Mouse (Mus musculus) frontal cortex, adult 2 months (tissue): ENCODE results near the gene Pacs1. TPM values are rescaled to one million over a fixed set of nuclear protein-coding genes. Genes with fewer than 3 reads are reported as not detected.
A peak's percentile ranks its signal among the peaks of the same experiment; 100 is the strongest.

Experiments
- DNase-seq, 2 experiments: peaks; one replicate each; pipeline ENCODE4 v3.0.0; 2022; ENCODE audit warnings: low spot score in 1 of 2; ENCODE audit errors: extremely low spot score in 1 of 2
- polyA plus RNA-seq: library from polyadenylated mRNA; depleted of rRNA; stranded (reverse); fragments of >200 nt; gene quantifications from 2 replicates; pipeline ENCODE4 v1.2.3, GENCODE M21; 2012; rRNA removed

Gene Pacs1
- polyA plus RNA-seq = 43.3 and 47.3 TPM in 2 replicates

DNA sequence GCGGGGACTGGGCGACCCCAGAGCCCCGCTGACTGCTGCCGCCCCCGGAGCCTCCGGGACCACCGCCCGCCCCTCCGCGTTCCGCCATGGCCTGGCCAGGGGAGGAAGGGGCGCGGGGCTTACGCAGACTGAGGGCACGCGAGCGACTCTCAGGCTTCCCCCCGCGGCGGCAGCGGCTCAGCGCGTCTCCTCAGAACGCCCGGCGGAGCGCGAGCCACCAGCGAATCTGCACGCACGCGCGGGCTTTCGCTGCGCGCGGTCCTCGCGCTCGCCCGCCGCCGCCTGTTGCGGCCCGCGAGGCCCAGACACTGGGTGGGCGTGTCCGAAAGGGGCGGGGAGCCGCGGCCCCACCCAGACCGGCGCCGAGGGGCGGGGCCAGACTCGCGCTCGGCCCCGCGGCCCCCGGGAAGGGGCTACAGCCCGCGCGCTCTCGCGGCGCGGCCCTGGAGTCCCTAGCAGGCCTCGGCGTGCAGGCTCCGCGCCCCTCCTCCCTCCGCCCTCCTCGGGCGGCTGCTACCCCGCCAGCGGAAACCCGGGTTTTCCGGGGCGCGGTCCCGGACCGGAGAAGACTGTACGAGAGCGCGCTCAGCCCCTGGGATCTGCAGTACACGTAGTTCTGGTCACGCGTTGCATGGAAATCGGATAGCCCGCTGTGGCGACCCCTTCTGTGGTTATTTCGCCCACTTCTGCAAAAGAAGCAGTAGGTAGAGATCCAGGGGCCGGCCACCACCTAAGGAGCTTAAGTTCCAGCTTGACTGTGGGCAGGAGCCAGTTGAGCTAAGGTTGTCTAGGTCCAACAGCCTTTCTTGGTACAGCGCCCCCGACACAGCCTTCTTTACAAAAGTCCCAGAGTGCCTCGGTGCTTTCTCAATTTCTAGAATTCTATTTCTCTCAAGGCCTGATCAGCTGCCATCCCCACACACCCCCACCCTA is at the start of gene Pacs1:
Gene Pacs1 (minus strand): TSS at position 319 of the 933 bp plus-strand sequence.
- DNase-seq = peak; percentile 70 to 82

DNA sequence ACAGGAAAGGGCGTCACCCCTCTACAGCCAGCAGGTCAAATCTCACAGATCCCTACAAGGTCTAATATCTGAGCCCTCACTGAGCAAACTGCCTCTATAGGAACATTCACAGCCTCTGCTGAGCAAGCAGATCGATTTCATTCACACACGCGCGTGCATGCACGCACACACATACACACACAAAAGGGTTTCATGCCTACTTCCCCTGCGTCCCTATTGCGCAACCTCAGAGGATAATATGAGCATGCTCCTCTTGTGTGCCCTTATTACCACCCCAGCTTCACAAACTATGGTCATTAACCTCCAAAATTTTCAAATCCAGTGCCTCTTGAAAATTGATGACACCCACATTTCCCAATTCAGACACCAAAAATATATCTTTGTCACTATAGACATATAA is 40.3 kb upstream of the Pacs1 start:
- no peak for DNase-seq

DNA sequence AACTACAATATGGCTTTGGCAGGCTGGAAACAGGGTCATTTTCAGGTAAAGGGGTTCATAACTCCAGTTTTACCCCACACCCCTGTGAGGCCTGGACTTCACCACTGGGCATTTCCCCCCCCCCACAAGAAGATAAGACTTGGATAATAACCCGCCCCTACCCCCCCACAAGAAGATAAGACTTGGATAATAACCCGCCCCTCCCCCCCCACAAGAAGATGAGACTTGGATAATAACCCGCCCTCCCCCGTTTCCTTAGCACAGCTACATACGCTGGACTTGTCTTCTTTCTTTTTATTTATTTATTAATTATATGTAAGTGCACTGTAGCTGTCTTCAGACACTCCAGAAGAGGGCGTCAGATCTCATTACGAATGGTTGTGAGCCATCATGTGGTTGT is 36.1 kb upstream of the Pacs1 start:
- no peak for DNase-seq

GRCm38 (mm10) chr19:5306968-5307734 is 34.2 kb upstream of the Pacs1 start:
- no peak for DNase-seq

- DNase-seq = no peak
Measured at GRCm38 (mm10) chr19:5306279-5306678, 33.4 kb upstream of the Pacs1 start.

DNA sequence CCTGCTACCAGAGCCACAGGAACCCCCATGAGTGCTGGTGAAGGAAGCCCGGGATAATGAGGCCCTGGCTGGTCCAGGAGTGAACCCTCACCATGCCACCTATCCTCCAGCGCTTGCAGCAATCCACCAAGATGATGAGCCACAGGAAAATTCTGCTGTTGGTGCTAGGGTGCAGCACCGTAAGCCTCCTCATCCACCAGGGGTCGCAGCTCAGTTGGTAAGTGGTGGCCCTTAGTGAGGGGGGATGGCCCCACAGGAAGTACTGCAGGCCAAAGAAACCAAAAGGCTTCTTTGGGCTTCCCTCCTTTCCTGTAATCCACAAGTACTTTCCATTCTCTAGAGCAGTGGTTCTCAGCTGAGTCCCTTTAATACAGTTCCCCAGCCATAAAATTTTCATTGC is 29.5 kb upstream of the Pacs1 start:
- DNase-seq = peak in 1 of 2 experiments; percentile 48

DNA sequence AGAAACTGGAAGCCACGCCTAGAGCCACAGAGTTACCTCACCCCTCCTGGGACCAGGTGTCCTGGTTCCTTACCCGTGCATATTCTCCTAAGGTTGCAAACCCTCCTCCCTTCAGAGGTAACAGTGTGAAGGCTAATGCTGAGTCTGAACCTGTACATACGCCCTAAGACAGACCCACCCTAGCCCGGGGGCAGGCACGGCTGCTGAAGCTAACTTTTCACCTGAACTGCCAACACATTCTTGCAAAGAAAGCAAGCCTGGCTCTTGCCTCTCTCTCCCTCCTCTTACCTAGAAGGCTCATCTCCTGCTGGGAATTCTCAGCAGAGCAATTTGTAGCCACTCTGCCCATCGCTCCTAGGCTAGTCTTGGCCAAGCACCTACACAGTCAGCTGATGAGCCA is 27.7 kb upstream of the Pacs1 start:
- no peak for DNase-seq

DNA sequence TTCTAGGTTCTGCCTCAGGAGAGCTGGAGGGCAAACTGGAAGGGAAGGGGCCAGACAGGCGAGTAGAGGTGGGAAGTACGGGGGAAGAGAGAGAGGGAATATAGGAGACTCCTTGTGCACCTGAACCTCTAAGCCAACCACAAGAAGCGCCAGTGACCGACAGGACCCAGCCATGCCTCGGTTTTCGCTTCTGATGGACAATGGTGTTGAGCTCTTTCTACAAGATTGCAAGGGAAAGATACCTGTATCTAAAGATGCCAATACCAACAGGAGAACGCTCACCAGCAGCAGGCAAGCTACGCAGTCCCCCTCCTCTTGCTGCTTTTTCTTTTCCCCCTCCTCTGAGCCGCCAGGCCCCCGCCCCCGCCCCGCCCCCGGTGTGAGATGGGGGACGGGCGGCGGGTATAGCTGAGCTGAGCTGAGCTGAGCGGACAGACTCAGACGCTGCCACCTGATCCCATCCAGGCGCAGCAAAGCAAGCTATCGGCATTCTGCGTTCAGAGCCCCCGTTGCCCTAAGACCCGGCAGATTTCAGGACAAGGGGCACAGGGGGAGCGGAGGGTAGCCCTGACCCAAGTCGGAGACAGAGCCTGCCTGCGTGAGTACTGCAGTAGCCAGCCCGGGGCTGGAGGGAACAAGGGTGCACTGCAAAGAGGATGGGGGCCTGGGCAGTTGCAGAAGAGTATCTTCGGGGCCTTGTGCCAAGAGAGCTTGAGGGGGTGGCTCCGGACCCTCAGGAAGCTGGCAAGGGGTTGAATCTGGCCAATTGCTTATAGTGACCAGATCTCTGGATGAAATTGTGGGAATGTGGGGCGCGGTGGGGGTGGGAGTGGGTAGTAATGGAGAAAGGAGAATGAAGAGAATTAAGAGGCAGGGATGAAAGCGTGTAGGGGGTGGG is 25.2 kb upstream of the Pacs1 start, which contains the start of gene Gal3st3:
Gene Gal3st3 (plus strand): TSS at position 429 of the 898 bp plus-strand sequence.
- peak in 1 of 2 experiments; percentile 68 for DNase-seq

GRCm38 (mm10) chr19:5296630-5297029 is 23.7 kb upstream of the Pacs1 start:
- peak; percentile 65 to 83 for DNase-seq

- no peak for DNase-seq
Measured at GRCm38 (mm10) chr19:5295736-5296075, 22.8 kb upstream of the Pacs1 start.

GRCm38 (mm10) chr19:5294972-5295735 is 22.2 kb upstream of the Pacs1 start, which contains the start of gene Sf3b2:
TSS of gene Sf3b2 (minus strand) at chr19:5295455.
- DNase-seq = peak; percentile 98 to 100

- no peak for DNase-seq
Measured at GRCm38 (mm10) chr19:5278381-5278780, 5.5 kb upstream of the Pacs1 start.

DNA sequence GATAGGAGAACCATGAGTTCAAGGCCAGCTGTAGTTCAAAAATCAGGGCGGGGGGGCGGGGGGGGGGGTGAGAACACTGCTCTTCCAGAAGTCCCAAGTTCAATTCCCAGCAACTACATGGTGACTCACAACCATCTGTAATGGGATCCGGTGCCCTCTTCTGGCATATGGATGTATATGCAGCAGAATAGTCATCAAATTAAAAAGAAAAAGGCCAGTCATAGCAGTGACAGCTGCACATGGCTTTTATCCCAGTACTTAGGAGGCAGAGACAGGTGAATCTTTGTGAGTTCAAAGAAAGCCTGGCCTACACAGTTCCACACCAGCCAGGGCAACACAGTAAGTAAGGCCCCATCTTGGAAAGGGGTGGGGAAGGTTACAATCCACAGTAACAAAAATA is 4.2 kb upstream of the Pacs1 start:
- no peak for DNase-seq

DNA sequence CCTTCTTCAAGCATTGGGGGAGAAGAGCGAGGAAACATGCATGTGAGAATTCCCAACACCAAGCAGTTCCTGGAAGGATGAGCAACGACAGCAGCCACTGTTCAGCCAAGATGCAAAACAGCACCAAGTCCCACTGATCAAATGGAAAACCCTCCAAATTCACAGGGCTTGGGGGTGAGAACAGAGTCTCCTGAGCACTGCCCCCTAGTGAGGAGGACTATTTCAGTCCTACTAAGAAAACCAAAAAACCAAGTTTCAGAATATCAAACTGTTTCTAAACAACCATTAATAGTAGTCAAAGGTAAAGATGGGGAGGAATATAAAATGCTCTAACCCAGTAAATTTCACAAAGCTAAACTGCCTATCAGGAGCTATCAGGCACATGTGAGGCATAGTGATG is 3.6 kb upstream of the Pacs1 start:
- DNase-seq = no peak

GRCm38 (mm10) chr19:5275736-5276135 is 2.8 kb upstream of the Pacs1 start:
- no peak for DNase-seq

GRCm38 (mm10) chr19:5274641-5275040 is 1.7 kb upstream of the Pacs1 start:
- DNase-seq = no peak

GRCm38 (mm10) chr19:5273916-5274315 is 997 bp upstream of the Pacs1 start:
- DNase-seq = no peak

- peak in 1 of 2 experiments; percentile 16 for DNase-seq
Measured at GRCm38 (mm10) chr19:5272326-5272795, 558 bp downstream of the Pacs1 start.

DNA sequence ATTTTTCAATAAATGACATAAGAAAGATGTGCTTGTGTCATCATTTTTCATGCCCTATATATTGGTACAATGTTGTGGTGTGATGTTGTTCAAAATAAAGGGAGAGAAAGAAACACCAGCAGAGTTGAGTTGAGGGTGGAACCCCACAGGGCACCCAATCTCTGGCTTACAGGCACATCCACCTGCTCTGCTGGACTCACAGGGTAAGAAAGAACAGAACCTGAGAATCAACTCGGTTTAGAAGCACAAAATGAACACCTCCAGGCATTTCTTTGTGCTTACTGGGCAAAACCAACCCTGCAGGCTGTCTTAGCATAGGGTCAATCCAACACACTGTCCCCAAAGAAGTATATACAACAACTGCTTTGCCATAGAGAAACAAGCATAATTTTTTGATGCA is 1.5 kb downstream of the Pacs1 start:
- no peak for DNase-seq

- DNase-seq = no peak
Measured at GRCm38 (mm10) chr19:5269392-5269791, 3.5 kb downstream of the Pacs1 start.
